In genomic region chr1:152455275-152456243, GRCm38 (mm10) we compare ENCODE assay signal across 14 mouse cellular contexts. TPM values are rescaled to one million over a fixed set of nuclear protein-coding genes. Genes with fewer than 3 reads are reported as not detected.
DNase-seq lines count a peak whose midpoint lies in the region; ATAC-seq and TF ChIP-seq lines count a peak whose summit lies in the region.
"Had no signal": no experiment of that assay in that cellular context is flagged by ENCODE, and none has a peak within 500 bp of the region (broad histone marks: within the 10 kb centered on the region; RNA-seq: fewer than 3 reads in every experiment).

No protein-coding gene starts in this region.

- ATAC-seq in forebrain, embryonic 13.5 days: peak; percentile 62; the same call in 1 of the 2 replicates
- ATAC-seq in lung, embryonic 16.5 days (ENCODE audit: low read depth): no peak
- peak; percentile 78; the same call in 1 of the 2 replicates for ATAC-seq in hindbrain, embryonic 14.5 days (ENCODE audit: low FRiP score)
- peak; percentile 82 for ATAC-seq in midbrain, postnatal 0 days (ENCODE audit: low FRiP score)

- H3K9me3 ChIP-seq in forebrain, embryonic 13.5 days (replicated peaks): no peaks in the 10 kb centered on the region
- H3K9me3 ChIP-seq in forebrain, embryonic 10.5 days: no peaks in the 10 kb centered on the region
- no peaks in the 10 kb centered on the region for H3K9me3 ChIP-seq in lung, embryonic 16.5 days (ENCODE audit: control insufficient read depth, low read length)
- H3K9me3 ChIP-seq in hindbrain, embryonic 14.5 days (ENCODE audit: control insufficient read depth, low read length): no peaks in the 10 kb centered on the region
- H3K9me3 ChIP-seq in midbrain, postnatal 0 days (ENCODE audit: low read length): no peaks in the 10 kb centered on the region
- H3K9me3 ChIP-seq: G1E had no signal

- H3K27ac ChIP-seq in forebrain, embryonic 13.5 days: no peak overlapping the region
- no peak overlapping the region for H3K27ac ChIP-seq in forebrain, embryonic 10.5 days
- peak overlapping the region; percentile 23 for H3K27ac ChIP-seq in lung, embryonic 16.5 days (ENCODE audit: low read length)
- H3K27ac ChIP-seq in hindbrain, embryonic 14.5 days: peak overlapping the region; percentile 23; the same call in 1 of the 2 replicates
- peak overlapping the region; percentile 57 for H3K27ac ChIP-seq in midbrain, postnatal 0 days (ENCODE audit: low read depth, low read length)
- H3K27ac ChIP-seq: macrophage had no signal

- H3K36me3 ChIP-seq in forebrain, embryonic 13.5 days (ENCODE audit: poor library complexity, severe bottlenecking): no peaks in the 10 kb centered on the region
- H3K36me3 ChIP-seq in forebrain, embryonic 10.5 days (replicated peaks): no peaks in the 10 kb centered on the region
- no peaks in the 10 kb centered on the region for H3K36me3 ChIP-seq in lung, embryonic 16.5 days (ENCODE audit: control insufficient read depth, insufficient read depth, low read length)
- no peaks in the 10 kb centered on the region for H3K36me3 ChIP-seq in hindbrain, embryonic 14.5 days (replicated peaks; ENCODE audit: control insufficient read depth, insufficient read depth)
- no peaks in the 10 kb centered on the region for H3K36me3 ChIP-seq in midbrain, postnatal 0 days (ENCODE audit: insufficient read depth, low read length)
- H3K36me3 ChIP-seq: G1E had no signal

- WGBS in forebrain, embryonic 13.5 days: 58% methylated on average over 10 of the region's 10 CpGs
- WGBS in forebrain, embryonic 10.5 days: 89% methylated on average over 10 of the region's 10 CpGs
- WGBS in lung, embryonic 16.5 days: 65% methylated on average over 10 of the region's 10 CpGs
- 39% methylated on average over 10 of the region's 10 CpGs for WGBS in hindbrain, embryonic 14.5 days
- WGBS in midbrain, postnatal 0 days: 34% methylated on average over 10 of the region's 10 CpGs

- peaks cover 15% of the 10 kb centered on the region for H3K4me1 ChIP-seq in forebrain, embryonic 13.5 days
- H3K4me1 ChIP-seq in forebrain, embryonic 10.5 days: peaks cover 17% of the 10 kb centered on the region
- H3K4me1 ChIP-seq in lung, embryonic 16.5 days (replicated peaks; ENCODE audit: control insufficient read depth, insufficient read depth, low read length): peaks cover 13% of the 10 kb centered on the region
- H3K4me1 ChIP-seq in hindbrain, embryonic 14.5 days (replicated peaks; ENCODE audit: control insufficient read depth, insufficient read depth, low read length): peaks cover 3% of the 10 kb centered on the region; the same call in 1 of the 2 replicates
- H3K4me1 ChIP-seq in midbrain, postnatal 0 days (ENCODE audit: insufficient read depth, low read length): peaks cover 3% of the 10 kb centered on the region; the same call in 1 of the 2 replicates

- no peak overlapping the region for H3K4me2 ChIP-seq in forebrain, embryonic 13.5 days
- H3K4me2 ChIP-seq in lung, embryonic 16.5 days (ENCODE audit: low read depth, low read length): no peak overlapping the region
- H3K4me2 ChIP-seq in hindbrain, embryonic 14.5 days (replicated peaks): 0 out of 2 replicates have a peak overlapping the region, but pooled peaks have one; percentile 23
- H3K4me2 ChIP-seq in midbrain, postnatal 0 days (ENCODE audit: low read depth, low read length, poor library complexity, severe bottlenecking): peak overlapping the region; percentile 1; the same call in 1 of the 2 replicates

- intact Hi-C loops in left cerebral cortex, postnatal 4 days (cut with DNase I): no loop called here

- TF ChIP-seq CTCF in midbrain, postnatal 0 days (IDR thresholded peaks at IDR 0.05): no peak

- no peak overlapping the region for H3K9ac ChIP-seq in forebrain, embryonic 13.5 days
- H3K9ac ChIP-seq in lung, embryonic 16.5 days (ENCODE audit: low read length): no peak overlapping the region
- no peak overlapping the region for H3K9ac ChIP-seq in hindbrain, embryonic 14.5 days
- H3K9ac ChIP-seq in midbrain, postnatal 0 days (replicated peaks; ENCODE audit: low read length, poor library complexity, severe bottlenecking): no peak overlapping the region

- no peak overlapping the region for H3K4me3 ChIP-seq in forebrain, embryonic 13.5 days
- no peak overlapping the region for H3K4me3 ChIP-seq in forebrain, embryonic 10.5 days
- H3K4me3 ChIP-seq in lung, embryonic 16.5 days (ENCODE audit: low read length): no peak overlapping the region
- H3K4me3 ChIP-seq in hindbrain, embryonic 14.5 days (replicated peaks; ENCODE audit: low read length): no peak overlapping the region
- H3K4me3 ChIP-seq in midbrain, postnatal 0 days (ENCODE audit: low read depth, low read length): no peak overlapping the region

- H3K27me3 ChIP-seq in forebrain, embryonic 13.5 days: no peaks in the 10 kb centered on the region
- H3K27me3 ChIP-seq in forebrain, embryonic 10.5 days (ENCODE audit: poor library complexity, severe bottlenecking): no peaks in the 10 kb centered on the region
- no peaks in the 10 kb centered on the region for H3K27me3 ChIP-seq in lung, embryonic 16.5 days (ENCODE audit: control insufficient read depth, insufficient read depth, low read depth, low read length)
- no peaks in the 10 kb centered on the region for H3K27me3 ChIP-seq in hindbrain, embryonic 14.5 days (ENCODE audit: control insufficient read depth, insufficient read depth, low read length)
- no peaks in the 10 kb centered on the region for H3K27me3 ChIP-seq in midbrain, postnatal 0 days (ENCODE audit: insufficient read depth, low read length)

- DNase-seq in forebrain, embryonic 10.5 days (ENCODE audit: extremely low spot score, low spot score): no peak
- DNase-seq in lung, postnatal 25 days (ENCODE audit: low spot score): no peak
- DNase-seq in hindbrain, embryonic 14.5 days (ENCODE audit: low spot score): peak; percentile 58
- DNase-seq in midbrain, postnatal 0 days (ENCODE audit: low spot score): peak; percentile 69
- DNase-seq in left cerebral cortex, postnatal 4 days: no peak
- DNase-seq in cerebellum, postnatal 4 days (ENCODE audit: low spot score in 2 of 2): no peak
- DNase-seq: B cell, adult 2 months; cerebellum, adult 9-11 months; liver had no signal

RNA-seq across cellular contexts. Expression of gene Colgalt2, which starts 55.9 kb away (rescaled TPM):
- polyA plus RNA-seq in forebrain, embryonic 13.5 days (2015; fragmentation: Nextera tagmentation; extraction: Ambion mirVana): 1.3 and 1.5 TPM in 2 replicates
- 1.2 and 1.5 TPM in 2 replicates for polyA plus RNA-seq in forebrain, embryonic 10.5 days (2016; fragmentation: Nextera tagmentation; extraction: Ambion mirVana)
- 1.1 and 1.3 TPM in 2 replicates for polyA plus RNA-seq in lung, embryonic 16.5 days (2015; fragmentation: Nextera tagmentation; extraction: Ambion mirVana)
- polyA plus RNA-seq in hindbrain, embryonic 14.5 days (2014; fragmentation: Nextera tagmentation; extraction: Ambion mirVana): 3.4 and 3.9 TPM in 2 replicates
- 9.5 and 14.2 TPM in 2 replicates for total RNA-seq in midbrain, postnatal 0 days (2014; rRNA removed)
- polyA plus RNA-seq in midbrain, postnatal 0 days (2015; fragmentation: Nextera tagmentation; extraction: Ambion mirVana): 5.3 and 6.3 TPM in 2 replicates
- total RNA-seq in left cerebral cortex, postnatal 4 days (2021): 1 to 10 TPM; 6.7 to 8.1 TPM
- total RNA-seq: hematopoietic stem cell, adult 5-6 weeks had no signal
- polyA plus RNA-seq: G1E, macrophage had no signal

Comparison
In these comparisons a context has a peak if more than half of its experiments do, and no peak if none do; other contexts are left out.
1. H3K27ac ChIP-seq: peak in lung, embryonic 16.5 days (single experiment), hindbrain, embryonic 14.5 days (single experiment) and midbrain, postnatal 0 days (single experiment); none in forebrain, embryonic 13.5 days (single experiment) and forebrain, embryonic 10.5 days (single experiment).
2. H3K4me2 ChIP-seq: peak in hindbrain, embryonic 14.5 days (single experiment) and midbrain, postnatal 0 days (single experiment); none in forebrain, embryonic 13.5 days (single experiment) and lung, embryonic 16.5 days (single experiment).
3. DNase-seq: peak in hindbrain, embryonic 14.5 days (single experiment) and midbrain, postnatal 0 days (single experiment); none in forebrain, embryonic 10.5 days (single experiment), lung, postnatal 25 days (single experiment), left cerebral cortex, postnatal 4 days (single experiment) and cerebellum, postnatal 4 days (0 of 2).